Mouse (Mus musculus): Measurements from ENCODE around the gene Nsun4. TPM values are rescaled to one million over a fixed set of nuclear protein-coding genes. Genes with fewer than 3 reads are reported as not detected.

Nsun4 gene
- 7.2 TPM for polyA plus RNA-seq (2021)

DNA sequence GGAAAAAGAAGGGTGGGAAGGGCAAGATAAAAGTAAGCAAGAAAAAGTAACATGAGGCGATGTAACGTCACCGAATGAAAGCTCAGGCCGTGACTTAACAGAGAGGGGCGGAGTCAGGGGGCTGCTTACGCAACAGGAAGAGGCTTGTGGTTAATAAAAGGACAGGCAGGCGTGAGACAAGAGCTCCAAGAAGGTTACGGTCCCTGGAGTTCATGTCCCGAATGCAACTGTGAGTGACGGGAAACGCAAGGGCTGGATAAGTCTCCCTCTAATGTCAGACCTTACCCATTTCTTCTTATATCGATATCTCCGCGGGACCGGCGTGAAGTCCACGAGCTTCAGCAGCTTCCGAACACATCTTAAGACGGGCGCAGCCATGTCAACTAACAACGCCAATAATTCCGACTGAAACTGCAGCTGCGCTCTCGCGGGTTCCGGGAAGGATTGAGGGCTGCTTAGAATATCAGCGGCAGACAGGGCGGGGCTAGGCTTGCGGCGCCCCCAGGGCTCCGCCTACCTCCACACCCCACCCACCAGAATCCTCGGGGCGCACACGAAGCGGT is at the start of gene Nsun4:
Nsun4 (minus strand) TSS at position 478 of the 563 bp plus-strand sequence.
- ChIA-PET CTCF (interaction anchor here (1.1 kb wide), 1 partner anchor 11 kb away, joined by 3 read pairs; no protein-coding TSS in a partner anchor), POLR2A (interaction anchor here (0.7 kb wide), 1 partner anchor 11 kb away, joined by 3 read pairs; no protein-coding TSS in a partner anchor)
- no peak for TF ChIP-seq CTCF (IDR thresholded peaks at IDR 0.05)

DNA sequence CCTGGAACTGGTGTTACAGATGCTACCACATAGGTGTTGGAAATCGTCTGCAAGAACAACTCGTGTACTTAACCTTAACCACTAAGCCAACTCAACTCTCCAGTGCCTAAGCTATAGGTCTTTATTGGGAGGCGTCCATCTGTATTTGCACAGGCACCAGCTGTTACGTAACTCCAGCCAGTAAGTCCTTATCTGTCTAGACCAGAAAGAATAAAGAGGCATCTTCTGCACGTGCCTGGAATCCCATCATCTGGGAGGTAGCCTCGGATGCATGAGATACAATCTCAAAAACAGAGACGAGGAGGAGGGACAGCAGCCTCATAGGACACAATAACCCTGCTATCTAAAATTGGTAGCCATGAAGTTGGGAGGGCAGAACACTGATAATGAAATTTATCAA is 47.3 kb upstream of the Nsun4 start:
- ATAC-seq (no peak), DNase-seq (ENCODE audit: low read depth, low spot score) (no peak)
- ChIA-PET CTCF (interaction anchor here (1.2 kb wide), 1 partner anchor 8 kb away, joined by 3 read pairs; no protein-coding TSS in a partner anchor), POLR2A (no interaction called here)
- H3K27me3 ChIP-seq: no peaks in the 10 kb centered on the region
- no peak for TF ChIP-seq CTCF (IDR thresholded peaks at IDR 0.05)
- in situ Hi-C loops (cut with MboI; ENCODE audit: low pct_unique_long_range_greater_than_20kb): no loop called here

More for the DNA sequence above, at the start of gene Nsun4:
- ATAC-seq: peak; percentile 96
- no peaks in the 10 kb centered on the region for H3K27me3 ChIP-seq
- DNase-seq (ENCODE audit: low read depth, low spot score): peak; percentile 41
- in situ Hi-C loops (cut with MboI; ENCODE audit: low pct_unique_long_range_greater_than_20kb): no loop called here

DNA sequence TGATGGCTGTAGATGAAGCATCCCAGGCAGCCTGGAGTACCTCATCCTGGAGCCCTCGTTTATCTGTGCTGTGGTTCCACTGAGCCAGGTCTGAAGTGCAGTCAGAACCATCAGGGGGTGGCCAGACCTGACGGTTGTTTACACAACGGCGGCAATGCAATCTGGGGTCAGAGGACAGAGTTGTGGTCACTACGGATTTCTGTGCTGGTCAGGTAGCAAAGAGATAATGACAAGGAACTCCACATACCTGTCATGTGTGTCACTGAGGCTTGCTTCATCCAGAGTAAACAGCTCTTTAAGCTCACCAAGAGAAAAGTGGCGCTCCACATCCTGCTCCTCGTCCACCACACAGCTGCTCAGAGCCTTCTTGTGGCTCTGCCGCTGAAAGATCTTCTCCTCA is 43.5 kb upstream of the Nsun4 start:
- ChIA-PET CTCF (no interaction called here), POLR2A (no interaction called here)
- no peak for DNase-seq (ENCODE audit: low read depth, low spot score)
- in situ Hi-C loops (cut with MboI; ENCODE audit: low pct_unique_long_range_greater_than_20kb): no loop called here
- TF ChIP-seq CTCF (IDR thresholded peaks at IDR 0.05): no peak
- H3K27me3 ChIP-seq: no peaks in the 10 kb centered on the region
- no peak for ATAC-seq

DNA sequence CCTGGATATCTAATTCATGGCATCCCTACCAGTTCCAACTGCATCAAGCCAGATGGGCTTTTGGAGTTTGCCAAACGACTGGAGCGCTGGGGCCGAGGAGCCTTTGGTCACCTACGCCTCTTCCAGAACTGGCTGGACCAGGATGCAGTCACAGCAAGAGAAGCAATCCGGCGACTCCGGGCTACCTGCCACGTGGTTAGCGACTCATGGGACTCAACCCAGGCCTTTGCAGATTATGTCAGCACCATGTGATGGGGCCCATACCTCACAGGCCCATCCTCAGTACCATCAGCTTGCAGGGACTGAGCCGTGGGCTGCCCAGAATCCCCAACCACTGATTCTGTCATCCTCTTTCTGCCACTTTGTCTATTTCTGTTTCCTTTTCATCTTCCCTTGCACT is 42.6 kb upstream of the Nsun4 start:
- DNase-seq (ENCODE audit: low read depth, low spot score): no peak
- POLR2A ChIA-PET: no interaction called here
- CTCF ChIA-PET: no interaction called here
- in situ Hi-C loops (cut with MboI; ENCODE audit: low pct_unique_long_range_greater_than_20kb): no loop called here
- no peak for ATAC-seq
- no peaks in the 10 kb centered on the region for H3K27me3 ChIP-seq
- no peak for TF ChIP-seq CTCF (IDR thresholded peaks at IDR 0.05)

DNA sequence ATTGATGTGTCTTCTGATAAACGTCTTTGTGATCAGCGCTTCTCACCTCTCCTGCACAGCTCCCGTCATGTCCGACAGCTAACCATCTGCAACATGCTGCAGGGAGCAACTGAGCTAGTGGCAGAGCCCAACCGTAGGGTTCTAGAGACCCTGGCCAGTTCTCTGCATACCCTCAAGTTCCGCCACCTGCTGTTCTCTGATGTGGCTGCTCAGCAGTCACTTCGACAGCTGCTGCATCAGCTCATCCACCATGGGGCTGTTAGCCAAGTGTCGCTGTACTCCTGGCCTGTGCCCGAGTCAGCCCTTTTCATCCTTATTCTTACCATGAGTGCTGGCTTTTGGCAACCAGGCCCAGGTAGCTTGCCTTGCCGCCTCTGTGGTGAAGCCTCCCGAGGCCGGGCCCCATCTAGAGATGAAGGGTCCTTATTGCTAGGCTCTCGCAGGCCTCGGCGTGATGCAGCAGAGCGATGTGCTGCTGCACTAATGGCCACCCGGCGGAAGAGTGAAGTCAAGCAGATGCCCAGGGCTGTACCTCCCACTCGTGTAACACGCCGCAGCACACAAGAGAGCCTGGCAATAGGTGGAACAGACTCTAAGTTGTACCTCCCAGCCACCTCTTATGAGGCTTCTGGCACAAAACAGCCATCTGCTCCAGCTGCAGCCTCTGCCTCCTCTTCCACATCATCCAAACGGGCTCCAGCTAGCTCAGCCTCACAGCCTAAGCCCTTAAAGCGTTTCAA is 35.0 kb upstream of the Nsun4 start:
- ChIA-PET CTCF (interaction anchor here (2.1 kb wide), 1 partner anchor 9 kb away, joined by 4 read pairs; no protein-coding TSS in a partner anchor), POLR2A (interaction anchor here (1.1 kb wide), 1 partner anchor 10 kb away, joined by 6 read pairs; no protein-coding TSS in a partner anchor)
- no peak for ATAC-seq
- no peak for DNase-seq (ENCODE audit: low read depth, low spot score)
- in situ Hi-C loops (cut with MboI; ENCODE audit: low pct_unique_long_range_greater_than_20kb): no loop called here
- TF ChIP-seq CTCF (IDR thresholded peaks at IDR 0.05): no peak
- no peaks in the 10 kb centered on the region for H3K27me3 ChIP-seq

DNA sequence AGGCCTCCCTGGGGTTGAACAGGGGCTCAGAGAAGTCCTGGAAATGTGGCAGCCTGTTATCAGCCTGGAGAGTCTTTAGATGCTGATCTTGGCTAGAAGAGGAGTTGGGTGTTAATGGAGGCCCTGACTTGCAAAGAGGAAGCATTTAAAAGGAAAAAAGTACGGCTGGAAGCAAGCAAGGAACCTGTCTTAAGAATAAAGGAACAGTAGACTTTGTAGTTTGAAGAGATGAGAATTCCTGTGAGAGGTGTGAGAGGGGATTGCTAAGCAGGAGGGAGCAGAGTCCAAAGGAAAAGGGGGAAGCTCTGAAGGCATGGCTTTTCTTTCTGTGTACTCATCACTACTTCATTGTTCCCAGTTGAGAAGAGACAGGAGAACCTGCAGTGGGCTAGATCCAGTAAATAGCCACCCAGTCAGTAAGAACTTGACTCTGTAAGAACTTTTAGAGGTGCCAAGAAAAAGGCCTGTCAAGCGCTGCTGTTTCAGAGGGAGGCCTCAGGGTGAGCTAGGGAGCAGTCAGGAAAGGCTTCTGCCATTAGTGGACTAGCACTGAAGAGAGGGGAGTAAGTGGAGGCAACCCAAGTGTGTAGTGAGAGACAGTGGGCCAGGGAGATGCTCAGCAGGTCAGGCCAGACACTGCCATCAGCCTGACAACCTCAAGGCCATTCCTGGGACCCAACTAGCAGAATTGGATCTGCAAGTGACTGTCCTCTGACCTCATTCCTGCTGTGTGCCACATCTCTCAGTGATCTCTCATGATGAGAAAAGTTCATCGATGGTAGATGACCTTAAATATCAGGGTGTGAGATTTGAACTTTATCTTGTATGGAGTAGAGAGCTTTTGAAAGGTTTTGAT is 23.8 kb upstream of the Nsun4 start:
- CTCF ChIA-PET: no interaction called here
- POLR2A ChIA-PET: interaction anchor here (0.7 to 1.0 kb wide), 2 partner anchors 20 to 31 kb away, joined by 3 read pairs; no protein-coding TSS in a partner anchor
- DNase-seq (ENCODE audit: low read depth, low spot score): no peak
- no peaks in the 10 kb centered on the region for H3K27me3 ChIP-seq
- in situ Hi-C loops (cut with MboI; ENCODE audit: low pct_unique_long_range_greater_than_20kb): no loop called here
- TF ChIP-seq CTCF (IDR thresholded peaks at IDR 0.05): no peak
- no peak for ATAC-seq

DNA sequence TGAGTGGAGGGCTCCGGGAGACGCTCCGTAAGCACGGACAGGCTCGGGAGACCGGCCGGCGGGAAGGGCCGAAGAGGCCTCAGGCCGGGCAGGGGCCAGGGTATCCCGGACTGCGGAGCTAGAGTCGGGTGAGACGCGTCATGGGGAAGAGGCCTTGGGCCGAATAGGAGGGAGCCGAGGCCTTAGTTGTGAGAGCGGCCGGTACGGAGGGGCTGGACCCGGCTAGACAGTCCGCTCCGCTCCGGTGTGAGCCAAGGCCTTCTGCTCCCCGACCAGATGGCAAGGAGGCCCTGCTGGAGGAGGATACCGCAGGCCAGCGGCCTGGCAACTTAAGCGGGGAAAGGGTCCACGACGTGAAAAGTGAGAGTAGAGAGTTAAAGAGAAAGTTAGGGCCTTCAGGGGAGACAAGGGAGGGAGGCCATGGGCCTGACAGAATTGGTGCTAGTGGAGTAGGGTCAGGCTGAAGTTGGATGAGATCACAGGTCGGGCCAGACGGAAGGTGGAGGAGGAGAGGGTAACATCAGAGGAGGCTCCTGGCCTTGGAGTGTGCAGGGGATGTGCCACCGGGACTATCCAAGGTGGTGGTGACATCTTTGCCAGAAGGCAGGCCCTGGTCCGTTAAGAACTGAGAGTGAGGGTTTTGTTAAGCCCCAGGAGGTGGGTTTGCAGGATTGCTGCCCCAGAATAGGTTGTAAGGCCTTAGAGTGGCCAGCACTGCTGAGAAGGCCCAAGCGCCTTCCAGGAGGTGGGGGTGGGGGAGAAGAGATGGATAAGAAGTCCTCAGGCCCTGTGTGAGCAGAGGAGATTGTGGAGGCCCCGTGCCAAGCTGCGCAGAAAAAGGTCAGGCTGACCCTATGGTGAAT is 22.9 kb upstream of the Nsun4 start:
- POLR2A ChIA-PET: interaction anchor here (0.7 to 1.0 kb wide), 2 partner anchors 19 to 32 kb away, joined by 3 read pairs; no protein-coding TSS in a partner anchor
- DNase-seq (ENCODE audit: low read depth, low spot score) (peak; percentile 27), ATAC-seq (peak; percentile 18)
- no peak for TF ChIP-seq CTCF (IDR thresholded peaks at IDR 0.05)
- in situ Hi-C loops (cut with MboI; ENCODE audit: low pct_unique_long_range_greater_than_20kb): no loop called here
- H3K27me3 ChIP-seq: no peaks in the 10 kb centered on the region
- CTCF ChIA-PET: no interaction called here

DNA sequence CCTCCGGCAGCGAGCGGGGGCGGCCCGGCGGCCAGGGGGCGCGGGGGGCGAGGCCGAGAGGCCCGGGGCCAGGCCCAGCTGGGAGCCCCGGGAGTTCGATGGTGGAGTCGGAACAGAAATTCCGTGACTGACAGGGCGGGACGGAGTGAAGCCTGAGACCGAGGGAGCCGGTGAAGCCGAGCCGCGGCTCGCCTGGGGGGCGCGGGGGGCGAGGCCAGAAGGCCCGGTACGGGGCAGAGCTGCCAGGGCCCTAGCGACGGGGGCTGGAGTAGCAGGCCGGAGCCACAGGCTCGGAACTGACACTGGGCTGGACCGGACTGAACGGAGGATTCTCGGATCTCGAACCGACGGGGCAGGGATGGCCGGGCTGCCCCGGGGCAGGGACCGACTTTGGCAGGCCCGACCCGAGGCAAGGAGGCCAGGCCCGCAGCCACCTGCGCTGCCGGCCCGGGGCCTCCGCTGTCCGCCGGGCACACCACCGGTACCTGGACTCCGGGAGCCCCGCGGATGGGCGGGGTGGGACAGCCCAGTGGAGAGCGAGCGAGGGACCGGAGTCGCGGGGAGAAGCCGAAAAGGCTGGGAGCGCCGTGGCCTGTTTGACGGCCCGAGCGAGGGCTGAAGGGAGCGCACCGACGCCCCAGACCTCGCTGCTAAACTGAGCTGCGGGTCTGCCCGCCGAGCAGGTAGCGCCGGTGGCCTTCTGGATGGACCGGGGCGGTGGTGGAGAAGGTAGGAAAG is 22.1 kb upstream of the Nsun4 start:
- no peak for TF ChIP-seq CTCF (IDR thresholded peaks at IDR 0.05)
- in situ Hi-C loops (cut with MboI; ENCODE audit: low pct_unique_long_range_greater_than_20kb): no loop called here
- no peak for DNase-seq (ENCODE audit: low read depth, low spot score)
- no peaks in the 10 kb centered on the region for H3K27me3 ChIP-seq
- POLR2A ChIA-PET: no interaction called here
- ATAC-seq: peak; percentile 57
- CTCF ChIA-PET: no interaction called here

DNA sequence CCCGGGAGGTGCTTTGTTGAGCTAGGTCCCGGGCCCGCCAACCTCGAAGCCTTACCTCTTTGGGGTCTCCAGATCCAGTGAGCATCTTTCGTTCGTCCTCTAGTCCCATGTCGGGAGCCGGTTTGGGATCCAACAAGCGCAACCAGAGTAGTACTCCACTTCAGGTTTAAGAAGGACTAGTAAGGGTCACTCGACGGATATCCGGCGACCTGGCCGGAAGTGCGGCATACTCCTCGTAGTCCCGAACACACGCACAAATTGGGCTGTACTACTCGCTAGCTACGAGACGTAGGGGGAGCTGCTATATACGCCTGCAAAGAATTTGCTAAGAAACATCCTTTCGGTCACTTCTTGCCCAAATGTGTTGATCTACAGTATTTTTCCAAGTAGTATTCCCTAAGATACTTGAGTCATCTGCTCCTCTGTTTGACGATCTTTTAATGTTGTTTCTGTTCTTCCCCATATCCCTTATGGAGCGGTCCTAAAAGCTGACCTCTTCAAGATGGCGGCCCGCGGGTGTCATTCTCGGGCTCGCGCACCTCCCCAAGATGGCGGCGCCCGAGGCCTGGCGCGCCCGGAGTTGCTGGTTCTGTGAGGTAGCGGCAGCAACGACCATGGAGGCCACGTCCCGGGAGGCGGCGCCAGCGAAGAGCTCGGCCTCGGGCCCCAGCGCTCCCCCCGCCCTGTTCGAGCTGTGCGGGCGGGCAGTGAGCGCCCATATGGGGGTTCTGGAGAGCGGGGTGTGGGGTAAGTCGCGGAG is 21.4 kb upstream of the Nsun4 start, which contains the start of the genes Uqcrh and Lrrc41:
Uqcrh (minus strand) TSS at position 211 of the 760 bp plus-strand sequence.
Lrrc41 (plus strand) TSS at position 409 of the 760 bp plus-strand sequence.
- in situ Hi-C loops (cut with MboI; ENCODE audit: low pct_unique_long_range_greater_than_20kb): no loop called here
- peak; percentile 72 for ATAC-seq
- H3K27me3 ChIP-seq: no peaks in the 10 kb centered on the region
- CTCF ChIA-PET: interaction anchor here (1.3 kb wide), 2 partner anchors 25 to 33 kb away, joined by 3 read pairs; no protein-coding TSS in a partner anchor
- POLR2A ChIA-PET: no interaction called here
- TF ChIP-seq CTCF (IDR thresholded peaks at IDR 0.05): no peak
- peak; percentile 91 for DNase-seq (ENCODE audit: low read depth, low spot score)

All from Patski (cell line).